ENCODE assay signal across 18 mouse cellular contexts in the genomic region with DNA sequence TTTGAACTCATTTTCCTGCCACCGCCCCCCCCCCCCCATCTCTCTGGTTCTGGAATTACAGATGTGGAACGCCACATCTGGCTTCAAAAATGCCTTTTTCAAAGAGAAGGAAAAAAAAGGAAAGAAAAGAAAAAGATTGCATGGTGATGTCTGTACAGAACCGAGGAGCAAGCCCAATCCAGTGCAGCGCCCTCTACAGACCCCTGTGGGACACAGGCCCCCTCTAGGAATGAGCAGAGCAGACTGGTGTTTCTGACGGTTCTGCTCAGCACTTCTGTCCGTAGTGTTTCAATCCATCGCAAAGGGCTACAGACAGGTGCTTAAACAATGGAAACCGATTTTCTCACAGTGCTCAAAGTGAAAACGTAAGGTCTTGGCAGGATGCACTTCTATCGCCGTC. TPM values are rescaled to one million over a fixed set of nuclear protein-coding genes. Genes with fewer than 3 reads are reported as not detected.
DNase-seq lines count a peak whose midpoint lies in the region; ATAC-seq and TF ChIP-seq lines count a peak whose summit lies in the region.
"Had no signal": no experiment of that assay in that cellular context is flagged by ENCODE, and none has a peak within 500 bp of the region (broad histone marks: within the 10 kb centered on the region; RNA-seq: fewer than 3 reads in every experiment).

No protein-coding gene starts in this region.

- H3K27me3 ChIP-seq in hindbrain, embryonic 10.5 days (ENCODE audit: insufficient read depth, poor library complexity, severe bottlenecking), result peaks cover 7% of the 10 kb centered on the region; the same call in 1 of the 2 replicates
- no peaks in the 10 kb centered on the region for H3K27me3 ChIP-seq in hindbrain, embryonic 14.5 days (ENCODE audit: control insufficient read depth, insufficient read depth, low read length)
- peaks cover 7% of the 10 kb centered on the region; the same call in 1 of the 2 replicates for H3K27me3 ChIP-seq in liver, postnatal 0 days (ENCODE audit: insufficient read depth, low read length)
- H3K27me3 ChIP-seq: hindbrain, embryonic 12.5 days; neural tube, embryonic 13.5 days had no signal

- no peaks in the 10 kb centered on the region for H3K36me3 ChIP-seq in hindbrain, embryonic 10.5 days
- no peaks in the 10 kb centered on the region for H3K36me3 ChIP-seq in hindbrain, embryonic 14.5 days (replicated peaks; ENCODE audit: control insufficient read depth, insufficient read depth)
- H3K36me3 ChIP-seq in liver, postnatal 0 days (replicated peaks; ENCODE audit: insufficient read depth, low read length), result no peaks in the 10 kb centered on the region
- H3K36me3 ChIP-seq: embryonic facial prominence, embryonic 15.5 days; forebrain, embryonic 10.5 days; hindbrain, embryonic 12.5 days; neural tube, embryonic 13.5 days had no signal

- peak overlapping the region; percentile 24; the same call in 1 of the 2 replicates for H3K27ac ChIP-seq in hindbrain, embryonic 10.5 days
- H3K27ac ChIP-seq in hindbrain, embryonic 14.5 days, result no peak overlapping the region
- H3K27ac ChIP-seq in liver, postnatal 0 days (ENCODE audit: low read depth), result no peak overlapping the region
- H3K27ac ChIP-seq: embryonic facial prominence, embryonic 15.5 days; forebrain, embryonic 10.5 days; hindbrain, embryonic 12.5 days; neural tube, embryonic 13.5 days had no signal

- 0 out of 2 replicates have a peak, but pooled peaks have one; percentile 11 for TF ChIP-seq CTCF in liver, postnatal 0 days (IDR thresholded peaks at IDR 0.05; ENCODE audit: low read depth)

- peaks cover 46% of the 10 kb centered on the region for H3K4me1 ChIP-seq in hindbrain, embryonic 10.5 days (replicated peaks)
- peaks cover 11% of the 10 kb centered on the region; the same call in 1 of the 2 replicates for H3K4me1 ChIP-seq in hindbrain, embryonic 14.5 days (replicated peaks; ENCODE audit: control insufficient read depth, insufficient read depth, low read length)
- no peaks in the 10 kb centered on the region for H3K4me1 ChIP-seq in liver, postnatal 0 days (ENCODE audit: insufficient read depth)

- no peaks in the 10 kb centered on the region for H3K9me3 ChIP-seq in hindbrain, embryonic 10.5 days
- H3K9me3 ChIP-seq in hindbrain, embryonic 14.5 days (ENCODE audit: control insufficient read depth, low read length), result no peaks in the 10 kb centered on the region
- no peaks in the 10 kb centered on the region for H3K9me3 ChIP-seq in liver, postnatal 0 days (ENCODE audit: low read length)
- H3K9me3 ChIP-seq: embryonic facial prominence, embryonic 15.5 days; forebrain, embryonic 10.5 days; hindbrain, embryonic 12.5 days; neural tube, embryonic 13.5 days had no signal

- no peak overlapping the region for H3K4me3 ChIP-seq in hindbrain, embryonic 10.5 days
- no peak overlapping the region for H3K4me3 ChIP-seq in hindbrain, embryonic 14.5 days (replicated peaks; ENCODE audit: low read length)
- H3K4me3 ChIP-seq in liver, postnatal 0 days (ENCODE audit: low read depth, low read length), result no peak overlapping the region
- H3K4me3 ChIP-seq: embryonic facial prominence, embryonic 15.5 days; forebrain, embryonic 10.5 days; hindbrain, embryonic 12.5 days; neural tube, embryonic 13.5 days had no signal

- no peak for ATAC-seq in hindbrain, embryonic 14.5 days (ENCODE audit: low FRiP score)
- no peak for ATAC-seq in liver, postnatal 0 days

- no peak overlapping the region for H3K9ac ChIP-seq in hindbrain, embryonic 14.5 days
- no peak overlapping the region for H3K9ac ChIP-seq in liver, postnatal 0 days (replicated peaks)
- H3K9ac ChIP-seq: embryonic facial prominence, embryonic 15.5 days; hindbrain, embryonic 12.5 days; neural tube, embryonic 13.5 days had no signal

- no peak for TF ChIP-seq EP300 in liver, postnatal 0 days (IDR thresholded peaks at IDR 0.05; ENCODE audit: low read depth)

- H3K4me2 ChIP-seq in hindbrain, embryonic 14.5 days (replicated peaks), result no peak overlapping the region
- H3K4me2 ChIP-seq in liver, postnatal 0 days (ENCODE audit: low read depth, low read length), result no peak overlapping the region
- H3K4me2 ChIP-seq: embryonic facial prominence, embryonic 15.5 days; hindbrain, embryonic 12.5 days; neural tube, embryonic 13.5 days had no signal

- DNase-seq in hindbrain, embryonic 10.5 days (ENCODE audit: low spot score), result no peak
- DNase-seq in hindbrain, embryonic 14.5 days (ENCODE audit: low spot score), result no peak
- DNase-seq in liver, postnatal 0 days, result no peak
- DNase-seq in liver (no peak), ES-CJ7 (ENCODE audit: low read depth, low spot score) (peak; percentile 23), ZHBTc4 (ENCODE audit: low read depth, low spot score) (peak; percentile 55)
- DNase-seq in frontal cortex, postnatal 10 days (ENCODE audit: low spot score in 2 of 2), result no peak
- DNase-seq: adrenal gland, postnatal 36 days; cerebellum, adult 9-10 months; gastrocnemius, postnatal 14 days; kidney, adult 11 months; kidney, postnatal 36 days; lung, postnatal 14 days; right cerebral cortex, postnatal 25 days had no signal

- 84% methylated on average over 11 of the region's 11 CpGs for WGBS in hindbrain, embryonic 10.5 days
- WGBS in hindbrain, embryonic 14.5 days, result 79% methylated on average over 11 of the region's 11 CpGs
- WGBS in liver, postnatal 0 days (ENCODE audit: insufficient replicate concordance), result 72% methylated on average over 11 of the region's 11 CpGs

RNA-seq across cellular contexts. Expression of a gene that starts 55.6 kb away (rescaled TPM):
- polyA plus RNA-seq in hindbrain, embryonic 10.5 days (2016; fragmentation: Nextera tagmentation; extraction: Ambion mirVana), result 67.8 and 74.2 TPM in 2 replicates
- polyA plus RNA-seq in hindbrain, embryonic 14.5 days (2014; fragmentation: Nextera tagmentation; extraction: Ambion mirVana), result 78.6 and 82.0 TPM in 2 replicates
- polyA plus RNA-seq in liver, postnatal 0 days (2015; fragmentation: Nextera tagmentation; extraction: Ambion mirVana), result 65.1 and 65.9 TPM in 2 replicates

Comparison
In these comparisons a context has a peak if more than half of its experiments do, and no peak if none do; other contexts are left out.
1. DNase-seq: peak in ES-CJ7 (single experiment) and ZHBTc4 (single experiment); none in hindbrain, embryonic 10.5 days (single experiment), hindbrain, embryonic 14.5 days (single experiment), liver, postnatal 0 days (single experiment), liver (single experiment) and frontal cortex, postnatal 10 days (0 of 2).